9 mouse cellular contexts compared by ENCODE assay signal in the genomic region with DNA sequence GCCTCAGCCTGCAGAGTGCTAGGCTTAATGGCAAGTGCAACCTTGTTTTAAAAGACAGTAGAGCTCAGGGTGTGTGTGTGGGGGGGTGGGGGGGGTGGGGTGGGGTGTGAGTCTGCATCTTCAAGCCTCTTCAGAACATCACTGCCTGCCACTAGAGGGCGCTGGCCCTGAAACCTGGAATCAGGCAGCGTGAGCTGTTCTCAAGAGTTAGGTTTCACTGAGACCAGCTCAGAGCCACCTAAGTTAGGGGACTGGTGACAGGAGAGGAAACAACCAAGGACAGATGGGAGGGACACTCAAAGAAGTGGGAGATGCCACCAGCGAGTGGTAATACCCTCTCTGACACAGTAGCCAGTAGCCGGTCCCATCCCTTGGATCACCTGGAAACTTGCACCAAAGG.
A peak's percentile ranks its signal among the peaks of the same experiment; 100 is the strongest.
DNase-seq lines count a peak whose midpoint lies in the region; ATAC-seq lines count a peak whose summit lies in the region.
"Had no signal": no experiment of that assay in that cellular context is flagged by ENCODE, and none has a peak within 500 bp of the region (broad histone marks: within the 10 kb centered on the region; RNA-seq: fewer than 3 reads in every experiment).

No protein-coding gene starts in this region.

- 62% methylated on average over 4 of the region's 4 CpGs for WGBS in midbrain, embryonic 11.5 days
- WGBS in midbrain, embryonic 13.5 days = 61% methylated on average over 4 of the region's 4 CpGs

- no peak overlapping the region for H3K27ac ChIP-seq in midbrain, embryonic 11.5 days (ENCODE audit: low read depth, low read length)
- no peak overlapping the region for H3K27ac ChIP-seq in midbrain, embryonic 13.5 days
- H3K27ac ChIP-seq: neural tube, embryonic 12.5 days had no signal

- H3K4me1 ChIP-seq in midbrain, embryonic 11.5 days (ENCODE audit: control insufficient read depth, insufficient read depth, low read length) = no peaks in the 10 kb centered on the region
- H3K4me1 ChIP-seq in midbrain, embryonic 13.5 days (replicated peaks) = no peaks in the 10 kb centered on the region; the same call in 1 of the 2 replicates
- H3K4me1 ChIP-seq: neural tube, embryonic 12.5 days had no signal

- no peaks in the 10 kb centered on the region for H3K27me3 ChIP-seq in midbrain, embryonic 11.5 days (ENCODE audit: control insufficient read depth, insufficient read depth, low read length)
- no peaks in the 10 kb centered on the region for H3K27me3 ChIP-seq in midbrain, embryonic 13.5 days
- H3K27me3 ChIP-seq: neural tube, embryonic 12.5 days had no signal

- H3K9ac ChIP-seq in midbrain, embryonic 11.5 days (ENCODE audit: low read length) = no peak overlapping the region
- no peak overlapping the region for H3K9ac ChIP-seq in midbrain, embryonic 13.5 days (replicated peaks)
- H3K9ac ChIP-seq: neural tube, embryonic 12.5 days had no signal

- H3K4me3 ChIP-seq in midbrain, embryonic 11.5 days (ENCODE audit: low read depth, low read length) = no peak overlapping the region
- H3K4me3 ChIP-seq in midbrain, embryonic 13.5 days (replicated peaks) = no peak overlapping the region
- H3K4me3 ChIP-seq: neural tube, embryonic 12.5 days had no signal

- no peak overlapping the region for H3K4me2 ChIP-seq in midbrain, embryonic 11.5 days
- no peak overlapping the region for H3K4me2 ChIP-seq in midbrain, embryonic 13.5 days (replicated peaks)
- H3K4me2 ChIP-seq: neural tube, embryonic 12.5 days had no signal

- peak; percentile 56 for DNase-seq in embryo, embryonic 10 days (ENCODE audit: low spot score)
- DNase-seq in embryo, embryonic 9.5 days (ENCODE audit: extremely low spot score) = no peak
- peak; percentile 84 for DNase-seq in midbrain, embryonic 11.5 days (ENCODE audit: low spot score, missing footprints)
- peak; percentile 53 for DNase-seq in embryo, embryonic 10.5 days (ENCODE audit: low spot score)
- DNase-seq in lung, postnatal 25 days (ENCODE audit: low spot score) = peak; percentile 38
- no peak for DNase-seq in layer of hippocampus, postnatal 10 days (ENCODE audit: low spot score in 2 of 2)

- no peaks in the 10 kb centered on the region for H3K36me3 ChIP-seq in midbrain, embryonic 11.5 days (ENCODE audit: control insufficient read depth, insufficient read depth, low read length)
- H3K36me3 ChIP-seq in midbrain, embryonic 13.5 days = no peaks in the 10 kb centered on the region
- H3K36me3 ChIP-seq: neural tube, embryonic 12.5 days had no signal

- ATAC-seq in midbrain, embryonic 11.5 days (ENCODE audit: low FRiP score) = no peak
- ATAC-seq in midbrain, embryonic 13.5 days = no peak
- ATAC-seq in cerebellum, adult (ENCODE audit: insufficient number of reproducible peaks, low FRiP score, low TSS enrichment) = no peak

- H3K9me3 ChIP-seq in midbrain, embryonic 11.5 days (ENCODE audit: control insufficient read depth, low read length) = no peaks in the 10 kb centered on the region
- no peaks in the 10 kb centered on the region for H3K9me3 ChIP-seq in midbrain, embryonic 13.5 days
- H3K9me3 ChIP-seq: neural tube, embryonic 12.5 days had no signal

Comparison
In these comparisons a context has a peak if more than half of its experiments do, and no peak if none do; other contexts are left out.
1. DNase-seq: peak in embryo, embryonic 10 days (single experiment), midbrain, embryonic 11.5 days (single experiment), embryo, embryonic 10.5 days (single experiment) and lung, postnatal 25 days (single experiment); none in embryo, embryonic 9.5 days (single experiment) and layer of hippocampus, postnatal 10 days (0 of 2).